Mouse (Mus musculus) MEL (cell line): ENCODE results near the gene Hba-a2.
"Not testable (repeated sequence)": the region's sequence is repeated elsewhere in the genome, so short reads cannot be mapped to it uniquely, and the experiment has no call there.

Experiments used
- CTCF ChIP-seq, 3 experiments: IDR thresholded peaks in 2 of 3; conservative IDR thresholded peaks in 1 of 3; 2 replicates each; pipeline ENCODE4 v1.5.1; 2011 to 2012; ENCODE audit warnings: low read length in 3 of 3, low read depth in 2 of 3, mild to moderate bottlenecking in 2 of 3, improper control_type of control experiment in 1 of 3, inconsistent platforms in 1 of 3, mixed read lengths in 1 of 3, moderate library complexity in 1 of 3; ENCODE audit not compliant: control insufficient read depth in 1 of 3, insufficient read depth in 1 of 3, poor library complexity in 1 of 3, severe bottlenecking in 1 of 3
- ELF1 ChIP-seq: IDR thresholded peaks from 2 replicates; pipeline ENCODE4 v1.6.1; 2014; ENCODE audit warnings: low read depth, mild to moderate bottlenecking, inconsistent platforms, low read length, improper control_type of control experiment, moderate library complexity
- EP300 ChIP-seq, 2 experiments: IDR thresholded peaks; 2 replicates each; pipeline ENCODE4 v1.6.1; 2011; ENCODE audit warnings: improper control_type of control experiment in 2 of 2, low read length in 2 of 2, low read depth in 1 of 2, mild to moderate bottlenecking in 1 of 2
- GABPA ChIP-seq: IDR thresholded peaks from 2 replicates; pipeline ENCODE4 v1.6.1; 2012; ENCODE audit warnings: low read depth, mild to moderate bottlenecking, inconsistent platforms, low read length, improper control_type of control experiment, moderate library complexity
- GATA1 ChIP-seq: IDR thresholded peaks from 2 replicates; pipeline ENCODE4 v1.6.1; 2011; ENCODE audit warnings: low read depth, low read length, improper control_type of control experiment
- RCOR1 ChIP-seq: IDR thresholded peaks from 2 replicates; pipeline ENCODE4 v1.6.1; 2012; ENCODE audit warnings: low read depth, mild to moderate bottlenecking, inconsistent platforms, low read length, improper control_type of control experiment
- UBTF ChIP-seq: IDR thresholded peaks from 2 replicates; pipeline ENCODE4 v1.6.1; 2012; ENCODE audit warnings: low read depth, mild to moderate bottlenecking, inconsistent platforms, low read length, improper control_type of control experiment, moderate library complexity, borderline replicate concordance; ENCODE audit not compliant: insufficient read depth
- ZC3H11A ChIP-seq: IDR thresholded peaks from 2 replicates; pipeline ENCODE4 v1.6.1; 2012; ENCODE audit warnings: low read depth, mild to moderate bottlenecking, inconsistent platforms, low read length, improper control_type of control experiment

- TF ChIP-seq RCOR1; GABPA; UBTF; EP300 (IDR thresholded peaks at IDR 0.05; ENCODE audit: low read depth in 1 of 2, low read length in 2 of 2); CTCF (IDR thresholded peaks at IDR 0.05 in 2 of 3, conservative IDR thresholded peaks at IDR 0.05 in 1 of 3; ENCODE audit: control insufficient read depth in 1 of 3, insufficient read depth in 1 of 3, low read depth in 2 of 3, low read length in 3 of 3, poor library complexity in 1 of 3, severe bottlenecking in 1 of 3); ZC3H11A; GATA1; ELF1: not testable (repeated sequence)
These were observed 1.1 kb downstream of the Hba-a2 start for GRCm38 (mm10) chr11:32297417-32297816.
